Mouse (Mus musculus): Measurements from ENCODE around the gene Aurkb. TPM values are rescaled to one million over a fixed set of nuclear protein-coding genes. Genes with fewer than 3 reads are reported as not detected.
"Not testable (repeated sequence)": the region's sequence is repeated elsewhere in the genome, so short reads cannot be mapped to it uniquely, and the experiment has no call there.

The Aurkb gene
- polyA plus RNA-seq, 1 experiment: 20.3 TPM

GRCm38 (mm10) chr11:69089616-69090290, 44.3 kb downstream of the Aurkb start:
- Histone ChIP-seq H3K27me3 (ENCODE audit: control insufficient read depth) (no peaks in the 10 kb centered on the region; the same call in 1 of the 2 replicates), H3K4me3 (replicated peaks) (peak overlapping the region; percentile 100), H3K36me3 (ENCODE audit: control insufficient read depth) (peaks cover 37% of the 10 kb centered on the region), H3K9me3 (ENCODE audit: control insufficient read depth, low read length) (no peaks in the 10 kb centered on the region), H3K4me1 (ENCODE audit: control insufficient read depth) (peaks cover 68% of the 10 kb centered on the region)
- TF ChIP-seq GATA1 (IDR thresholded peaks at IDR 0.05; ENCODE audit: low read length) (no peak), TAL1 (IDR thresholded peaks at IDR 0.05; ENCODE audit: low read length) (no peak)

GRCm38 (mm10) chr11:69090367-69090766, 44.9 kb downstream of the Aurkb start:
- peaks cover 75% of the 10 kb centered on the region for H3K4me1 ChIP-seq (ENCODE audit: control insufficient read depth)

GRCm38 (mm10) chr11:69091566-69092385, 46.3 kb downstream of the Aurkb start:
- H3K4me3 ChIP-seq (replicated peaks): no peak overlapping the region
- H3K9me3 ChIP-seq (ENCODE audit: control insufficient read depth, low read length): no peaks in the 10 kb centered on the region
- peaks cover 89% of the 10 kb centered on the region for H3K4me1 ChIP-seq (ENCODE audit: control insufficient read depth)
- TF ChIP-seq GATA1 (IDR thresholded peaks at IDR 0.05; ENCODE audit: low read length) (no peak), TAL1 (IDR thresholded peaks at IDR 0.05; ENCODE audit: low read length) (no peak)
- H3K36me3 ChIP-seq (ENCODE audit: control insufficient read depth): peaks cover 37% of the 10 kb centered on the region
- H3K27me3 ChIP-seq (ENCODE audit: control insufficient read depth): no peaks in the 10 kb centered on the region; the same call in 1 of the 2 replicates

More at GRCm38 (mm10) chr11:69090367-69090766, 44.9 kb downstream of the Aurkb start:
- H3K4me3 ChIP-seq (replicated peaks): peak overlapping the region; percentile 100
- H3K9me3 ChIP-seq (ENCODE audit: control insufficient read depth, low read length): no peaks in the 10 kb centered on the region
- peaks cover 37% of the 10 kb centered on the region for H3K36me3 ChIP-seq (ENCODE audit: control insufficient read depth)
- TF ChIP-seq GATA1 (IDR thresholded peaks at IDR 0.05; ENCODE audit: low read length) (no peak), TAL1 (IDR thresholded peaks at IDR 0.05; ENCODE audit: low read length) (no peak)
- no peaks in the 10 kb centered on the region; the same call in 1 of the 2 replicates for H3K27me3 ChIP-seq (ENCODE audit: control insufficient read depth)

- no peak for TF ChIP-seq TAL1 (IDR thresholded peaks at IDR 0.05; ENCODE audit: low read length)
- TF ChIP-seq GATA1 (IDR thresholded peaks at IDR 0.05; ENCODE audit: low read length): no peak
- H3K9me3 ChIP-seq (ENCODE audit: control insufficient read depth, low read length): no peaks in the 10 kb centered on the region
Measured at GRCm38 (mm10) chr11:69092386-69092751, 46.9 kb downstream of the Aurkb start.

GRCm38 (mm10) chr11:69092871-69093270, 47.4 kb downstream of the Aurkb start:
- H3K9me3 ChIP-seq (ENCODE audit: control insufficient read depth, low read length): no peaks in the 10 kb centered on the region

More at GRCm38 (mm10) chr11:69092386-69092751, 46.9 kb downstream of the Aurkb start:
- H3K4me3 ChIP-seq (replicated peaks): no peak overlapping the region
- H3K36me3 ChIP-seq (ENCODE audit: control insufficient read depth): peaks cover 37% of the 10 kb centered on the region
- H3K27me3 ChIP-seq (ENCODE audit: control insufficient read depth): no peaks in the 10 kb centered on the region
- H3K4me1 ChIP-seq (ENCODE audit: control insufficient read depth): peaks cover 90% of the 10 kb centered on the region

GRCm38 (mm10) chr11:69093856-69094255, 48.4 kb downstream of the Aurkb start:
- not testable (repeated sequence) for H3K4me3 ChIP-seq (replicated peaks); H3K27me3 ChIP-seq (ENCODE audit: control insufficient read depth); H3K9me3 ChIP-seq (ENCODE audit: control insufficient read depth, low read length)
- Histone ChIP-seq H3K4me1 (ENCODE audit: control insufficient read depth) (peaks cover 92% of the 10 kb centered on the region), H3K36me3 (ENCODE audit: control insufficient read depth) (peaks cover 37% of the 10 kb centered on the region)

More at GRCm38 (mm10) chr11:69092871-69093270, 47.4 kb downstream of the Aurkb start:
- H3K4me1 ChIP-seq (ENCODE audit: control insufficient read depth): peaks cover 90% of the 10 kb centered on the region
- no peaks in the 10 kb centered on the region for H3K27me3 ChIP-seq (ENCODE audit: control insufficient read depth)
- no peak overlapping the region for H3K4me3 ChIP-seq (replicated peaks)
- no peak for TF ChIP-seq GATA1 (IDR thresholded peaks at IDR 0.05; ENCODE audit: low read length)
- no peak for TF ChIP-seq TAL1 (IDR thresholded peaks at IDR 0.05; ENCODE audit: low read length)
- peaks cover 37% of the 10 kb centered on the region for H3K36me3 ChIP-seq (ENCODE audit: control insufficient read depth)

- H3K4me1 ChIP-seq (ENCODE audit: control insufficient read depth): peaks cover 92% of the 10 kb centered on the region
- peak within 1 kb of the TSS; percentile 65 for H3K4me3 ChIP-seq (replicated peaks)
- no peak for TF ChIP-seq GATA1 (IDR thresholded peaks at IDR 0.05; ENCODE audit: low read length)
- TF ChIP-seq TAL1 (IDR thresholded peaks at IDR 0.05; ENCODE audit: low read length): no peak
Measured at GRCm38 (mm10) chr11:69094697-69095429, 49.4 kb downstream of the Aurkb start, which contains the start of gene Per1. Gene Per1, plus strand, starts transcription at chr11:69095217.

GRCm38 (mm10) chr11:69095511-69096231, 50.2 kb downstream of the Aurkb start:
- peaks cover 92% of the 10 kb centered on the region for H3K4me1 ChIP-seq (ENCODE audit: control insufficient read depth)
- H3K27me3 ChIP-seq (ENCODE audit: control insufficient read depth): no peaks in the 10 kb centered on the region
- TF ChIP-seq TAL1 (IDR thresholded peaks at IDR 0.05; ENCODE audit: low read length) (no peak), GATA1 (IDR thresholded peaks at IDR 0.05; ENCODE audit: low read length) (no peak)
- H3K9me3 ChIP-seq (ENCODE audit: control insufficient read depth, low read length): no peaks in the 10 kb centered on the region
- H3K36me3 ChIP-seq (ENCODE audit: control insufficient read depth): peaks cover 25% of the 10 kb centered on the region
- peak overlapping the region; percentile 65 for H3K4me3 ChIP-seq (replicated peaks)

More at GRCm38 (mm10) chr11:69094697-69095429, 49.4 kb downstream of the Aurkb start, which contains the start of gene Per1:
- no peaks in the 10 kb centered on the region for H3K27me3 ChIP-seq (ENCODE audit: control insufficient read depth)
- H3K9me3 ChIP-seq (ENCODE audit: control insufficient read depth, low read length): no peaks in the 10 kb centered on the region
- peaks cover 31% of the 10 kb centered on the region for H3K36me3 ChIP-seq (ENCODE audit: control insufficient read depth)

All from erythroblast, embryonic 14.5 days (primary cell).